Mouse (Mus musculus) midbrain, postnatal 0 days (tissue): ENCODE measurements at regions not wholly inside any gene's neighbourhood (a gene's known extent, or its start where the extent isn't known, plus 50 kb on each side); places are given as distances from the start of the nearest gene placed in this dataset.

Source experiments
- ATAC-seq: fragments of 200-750 bp; cut with Nextera tagmentation; 2 replicates; pipeline ENCODE4 v1.8.0; 2017; ENCODE audit warnings: moderate number of reproducible peaks, mild to moderate bottlenecking, moderate TSS enrichment, moderate library complexity; ENCODE audit not compliant: low FRiP score
- DNase-seq: peaks from one replicate; pipeline ENCODE4 v3.0.0-alpha.2; 2015; ENCODE audit warnings: low spot score
- H3K27ac ChIP-seq: fragments of 300-500 bp; sonication (generic); 2 replicates; pipeline ENCODE4 v1.5.1; 2014; ENCODE audit warnings: low read depth, mild to moderate bottlenecking, low read length, mixed read lengths
- H3K27me3 ChIP-seq: fragments of 300-500 bp; sonication (generic); 2 replicates; pipeline ENCODE4 v1.6.1; 2014; ENCODE audit warnings: low read length, control low read depth, mixed read lengths; ENCODE audit not compliant: insufficient read depth
- H3K36me3 ChIP-seq: fragments of 300-500 bp; sonication (generic); 2 replicates; pipeline ENCODE4 v1.6.1; 2014; ENCODE audit warnings: low read length, control low read depth, mixed read lengths; ENCODE audit not compliant: insufficient read depth
- H3K4me1 ChIP-seq: fragments of 300-500 bp; sonication (generic); 2 replicates; pipeline ENCODE4 v1.6.1; 2014; ENCODE audit warnings: mild to moderate bottlenecking, control low read depth, antibody characterized with exemption, low read length, mixed read lengths; ENCODE audit not compliant: insufficient read depth
- H3K4me2 ChIP-seq: fragments of 300-500 bp; sonication (generic); 2 replicates; pipeline ENCODE4 v1.6.1; 2014; ENCODE audit warnings: low read depth, mild to moderate bottlenecking, low read length, mixed read lengths; ENCODE audit not compliant: poor library complexity, severe bottlenecking
- H3K4me3 ChIP-seq: fragments of 300-500 bp; sonication (generic); 2 replicates; pipeline ENCODE4 v1.5.1; 2014; ENCODE audit warnings: low read depth, mild to moderate bottlenecking, low read length, moderate library complexity
- H3K9ac ChIP-seq: fragments of 300-500 bp; sonication (generic); replicated peaks from 2 replicates; pipeline ENCODE4 v1.6.1; 2014; ENCODE audit warnings: mild to moderate bottlenecking, low read length, moderate library complexity, mixed read lengths; ENCODE audit not compliant: poor library complexity, severe bottlenecking
- H3K9me3 ChIP-seq: fragments of 300-500 bp; sonication (generic); 2 replicates; pipeline ENCODE4 v1.6.1; 2016; ENCODE audit warnings: low read length, control low read depth
- CTCF ChIP-seq: IDR thresholded peaks from 2 replicates; pipeline ENCODE4 v1.5.1; 2016; ENCODE audit warnings: antibody characterized with exemption, mild to moderate bottlenecking
- WGBS: fragments of 180-500 bp; shearing (Covaris S2); extraction: QIAGEN DNeasy Blood & Tissue Kit; methylation state at CpG from one replicate; pipeline ENCODE4 v1.1.7; 2014; 5-methylcytosine and 5-hydroxymethylcytosine counted together

DNA sequence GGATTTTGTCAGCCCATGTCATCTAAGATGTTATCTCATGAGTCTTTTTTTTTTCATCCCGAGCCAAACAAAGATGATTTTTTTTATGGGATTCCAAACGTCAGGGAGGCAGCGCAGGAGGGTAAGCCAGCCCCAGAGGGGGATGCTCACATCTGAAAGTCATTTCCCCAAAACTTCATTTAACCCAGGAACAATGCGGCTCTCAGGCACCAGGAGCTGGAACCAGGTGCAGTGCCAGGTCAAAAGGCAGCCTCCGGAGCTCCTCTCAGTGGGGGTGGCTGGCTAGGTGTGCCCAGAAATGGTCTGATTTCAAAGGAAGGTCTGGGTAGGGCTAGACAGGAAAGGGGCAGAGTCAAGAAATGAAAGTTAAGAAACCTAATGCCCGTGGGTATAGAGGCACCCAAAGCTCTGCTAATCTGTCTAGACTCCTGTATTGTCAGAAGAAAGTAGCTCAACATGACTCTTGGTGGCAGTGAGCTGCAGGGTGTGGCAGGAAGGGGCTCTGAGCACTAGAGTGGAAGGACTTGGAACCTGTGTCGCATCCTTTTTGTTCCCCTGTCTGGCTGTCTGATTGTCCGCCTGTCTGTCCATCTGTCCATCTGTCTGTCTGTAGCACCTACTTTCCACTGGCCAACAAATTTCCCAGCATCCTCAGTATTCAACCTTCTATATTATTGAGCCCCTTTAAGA lies 175.3 kb upstream of the Klf12 start:
- Histone ChIP-seq H3K4me1 (peaks cover 24% of the 10 kb centered on the region), H3K27ac (peak overlapping the region; percentile 83), H3K9me3 (no peaks in the 10 kb centered on the region), H3K36me3 (no peaks in the 10 kb centered on the region), H3K27me3 (no peaks in the 10 kb centered on the region), H3K9ac (no peak overlapping the region), H3K4me2 (peak overlapping the region; percentile 50), H3K4me3 (peak overlapping the region; percentile 8)
- ATAC-seq (no peak), DNase-seq (no peak)
- no peak for TF ChIP-seq CTCF
- 13% methylated on average over 8 of the region's 8 CpGs for WGBS

DNA sequence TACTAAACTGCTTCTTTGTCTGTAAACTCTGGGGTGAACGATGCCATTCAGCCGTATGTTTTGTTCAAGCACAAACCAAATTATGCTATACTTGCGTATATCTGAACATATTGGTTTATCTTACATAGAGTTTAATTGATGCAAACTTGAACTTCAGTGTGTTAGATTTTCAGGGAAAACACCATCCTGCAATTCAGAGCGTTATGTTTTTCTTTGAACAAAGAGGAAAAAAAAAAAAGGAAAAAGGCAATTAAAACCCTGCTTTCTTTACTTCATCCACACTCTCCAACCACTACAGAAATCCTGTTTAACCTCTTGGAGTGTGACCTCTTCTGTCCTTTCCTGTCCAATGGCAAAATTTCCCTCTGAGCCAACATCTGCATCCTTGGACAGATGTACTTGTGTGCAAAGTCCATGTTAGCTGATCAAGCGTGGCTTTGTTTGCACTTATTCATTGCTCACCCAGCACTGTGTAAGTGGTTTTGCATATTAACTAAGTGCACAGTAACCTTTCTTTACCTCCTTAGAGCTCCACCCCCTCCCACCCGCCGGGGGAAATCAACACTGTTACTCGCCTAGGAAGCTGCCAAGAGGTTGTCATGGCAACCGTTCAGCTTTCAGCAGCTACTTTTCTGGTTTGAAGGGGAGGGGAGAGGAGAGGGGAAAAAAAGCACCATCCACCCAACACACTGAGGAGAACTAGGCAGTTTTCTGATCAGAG lies 174.4 kb upstream of the Klf12 start:
- Histone ChIP-seq H3K9me3 (no peaks in the 10 kb centered on the region), H3K27ac (peak overlapping the region; percentile 83), H3K36me3 (no peaks in the 10 kb centered on the region), H3K4me2 (peak overlapping the region; percentile 50), H3K27me3 (no peaks in the 10 kb centered on the region), H3K4me3 (0 out of 2 replicates have a peak overlapping the region, but pooled peaks have one; percentile 8), H3K9ac (no peak overlapping the region), H3K4me1 (peaks cover 24% of the 10 kb centered on the region)
- WGBS: 5% methylated on average over 9 of the region's 9 CpGs
- DNase-seq (peak; percentile 99), ATAC-seq (peak; percentile 83)
- TF ChIP-seq CTCF: no peak

DNA sequence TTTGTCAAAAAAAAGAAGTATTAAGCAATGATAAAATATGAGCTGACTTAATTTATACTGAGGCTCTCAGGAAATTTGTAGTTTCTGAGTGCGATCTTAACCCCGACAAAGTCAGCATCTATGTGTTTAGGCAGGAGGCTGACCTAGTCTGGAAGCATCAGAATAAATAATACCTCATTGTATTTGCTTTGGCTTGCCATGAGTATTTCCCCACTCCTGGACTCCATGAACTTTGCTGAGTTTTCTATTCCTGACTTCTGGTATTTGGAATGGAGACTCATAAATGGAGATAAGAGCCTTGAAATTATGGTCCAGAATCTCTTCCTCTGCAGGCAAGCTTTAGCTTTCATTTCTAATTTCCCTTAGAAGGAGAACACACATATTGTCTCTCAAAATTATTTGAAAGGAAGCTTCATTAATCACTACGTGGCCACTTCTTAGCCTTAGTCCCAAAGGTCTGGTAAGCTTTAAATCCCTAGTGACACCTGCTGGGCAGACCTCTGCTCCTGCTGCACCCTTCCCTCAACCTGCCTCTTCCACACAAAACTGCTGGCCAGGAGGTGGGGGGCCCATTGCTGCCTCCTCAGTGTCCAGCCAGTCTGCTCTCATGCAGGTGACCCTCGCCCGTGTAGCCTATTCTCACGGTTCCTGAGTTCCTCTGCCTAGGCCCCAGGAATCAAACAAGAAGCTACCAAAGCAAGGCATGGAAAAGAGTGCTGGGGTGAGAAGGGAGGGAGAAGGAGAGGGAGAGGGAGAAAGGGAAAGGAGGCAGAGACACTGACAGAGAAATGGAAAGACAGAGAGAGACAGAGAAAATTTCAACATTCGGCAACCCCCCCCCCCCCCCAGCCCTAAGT lies 173.6 kb upstream of the Klf12 start:
- Histone ChIP-seq H3K9me3 (no peaks in the 10 kb centered on the region), H3K36me3 (no peaks in the 10 kb centered on the region), H3K27ac (peak overlapping the region; percentile 83), H3K4me3 (no peak overlapping the region), H3K9ac (0 out of 2 replicates have a peak overlapping the region, but pooled peaks have one; percentile 33), H3K4me1 (peaks cover 24% of the 10 kb centered on the region), H3K27me3 (no peaks in the 10 kb centered on the region), H3K4me2 (no peak overlapping the region)
- ATAC-seq: no peak
- WGBS: 26% methylated on average over 7 of the region's 7 CpGs
- DNase-seq: no peak
- peak; percentile 64 for TF ChIP-seq CTCF

DNA sequence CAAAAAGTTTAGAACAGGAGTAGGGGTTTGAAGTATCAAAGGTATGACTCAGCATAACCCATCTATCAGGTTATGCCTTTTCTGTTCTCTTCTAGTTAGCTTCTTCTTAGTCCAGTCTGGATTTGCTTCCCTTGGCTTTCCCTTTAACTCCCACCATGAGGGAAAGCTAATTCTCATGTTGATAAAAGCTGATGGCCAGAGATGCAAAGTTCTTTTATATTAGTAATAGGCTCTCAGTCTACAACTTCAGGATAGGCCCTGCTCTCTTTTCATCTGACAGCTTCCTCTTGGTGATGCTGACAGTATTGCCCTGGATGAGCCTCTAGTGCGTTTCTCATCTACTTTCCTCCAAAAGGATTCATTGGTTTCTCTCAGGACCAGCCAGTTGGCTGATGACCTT lies 161.7 kb upstream of the Klf12 start:
- WGBS: 88% methylated on average over 1 of the region's 1 CpGs

DNA sequence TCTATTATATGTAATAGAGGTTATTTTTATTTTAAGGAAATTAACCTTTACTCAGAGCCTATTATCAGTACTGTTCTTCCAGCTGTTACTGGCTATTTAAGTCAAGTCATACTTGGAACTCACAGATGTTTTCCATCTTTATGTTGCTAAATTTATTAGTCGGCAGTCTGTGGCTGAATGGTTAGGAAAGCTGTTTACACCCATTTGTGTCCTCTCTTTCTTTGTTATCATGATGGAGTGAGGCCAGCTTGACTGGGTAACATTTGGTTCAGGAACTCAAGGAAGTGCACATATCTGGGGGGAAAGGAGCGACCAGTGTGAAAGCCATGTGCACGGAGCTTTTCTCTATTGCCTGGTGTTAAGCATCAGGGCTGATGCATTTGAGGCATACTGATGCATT lies 160.4 kb upstream of the Klf12 start:
- ATAC-seq: no peak
- Histone ChIP-seq H3K27me3 (no peaks in the 10 kb centered on the region), H3K9me3 (no peaks in the 10 kb centered on the region), H3K4me3 (no peak overlapping the region), H3K9ac (no peak overlapping the region), H3K36me3 (no peaks in the 10 kb centered on the region), H3K27ac (no peak overlapping the region), H3K4me2 (no peak overlapping the region), H3K4me1 (no peaks in the 10 kb centered on the region)
- WGBS: 90% methylated on average over 3 of the region's 3 CpGs
- DNase-seq: no peak
- TF ChIP-seq CTCF: no peak

More for the DNA sequence above, 161.7 kb upstream of the Klf12 start:
- no peaks in the 10 kb centered on the region for H3K27me3 ChIP-seq
- DNase-seq (no peak), ATAC-seq (no peak)
- H3K4me2 ChIP-seq: no peak overlapping the region
- H3K9ac ChIP-seq: no peak overlapping the region
- H3K4me3 ChIP-seq: no peak overlapping the region
- H3K36me3 ChIP-seq: no peaks in the 10 kb centered on the region
- no peaks in the 10 kb centered on the region for H3K4me1 ChIP-seq
- H3K9me3 ChIP-seq: no peaks in the 10 kb centered on the region
- no peak overlapping the region for H3K27ac ChIP-seq
- no peak for TF ChIP-seq CTCF
